Mouse (Mus musculus) T-helper 17 cell (primary cell): ENCODE measurements around the gene Fam19a4.

Source experiments
- in situ Hi-C, 2 experiments: fragments of 300-600 bp; cut with MboI, MseI; formaldehyde crosslinking; loops; 1 replicate in 1 of 2; 2 replicates in 1 of 2; pipeline ENCODE4 v1.15.1; 2025; ENCODE audit warnings: high pct_unique_total_duplicates in 2 of 2

Fam19a4 gene

GRCm38 (mm10) chr6:97060074-97060681 lies at the start of gene Fam19a4:
Gene Fam19a4, minus strand, starts transcription at chr6:97060413.
- in situ Hi-C loops: loop anchor here in 1 of 2 experiments (10.0 kb wide), 1 partner anchor 1725 kb away; no protein-coding TSS in a partner anchor

DNA sequence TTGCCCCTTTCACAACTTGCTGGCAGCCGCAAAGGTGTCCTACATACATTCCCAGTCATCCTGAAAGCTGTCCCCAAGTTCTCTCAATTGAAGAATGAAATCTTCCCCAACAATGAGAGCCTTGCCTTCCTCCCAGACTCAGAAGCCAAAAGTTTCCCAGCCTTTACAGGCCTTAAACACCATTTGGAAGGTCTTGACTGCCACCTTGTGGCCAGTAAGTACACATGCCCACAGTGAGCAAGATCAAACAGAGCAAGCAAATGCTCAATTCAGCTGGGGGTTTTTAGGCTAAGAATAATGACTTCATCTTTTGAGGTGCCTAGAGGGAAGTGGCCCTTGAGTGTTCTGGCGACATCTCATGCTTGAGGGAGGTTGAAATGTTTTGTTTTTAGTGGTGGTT lies 46.6 kb upstream of the Fam19a4 start:
- in situ Hi-C loops: no loop called here

- in situ Hi-C loops: no loop called here
Observed at GRCm38 (mm10) chr6:97106106-97106505, 45.9 kb upstream of the Fam19a4 start.

GRCm38 (mm10) chr6:97104264-97104852 lies 44.1 kb upstream of the Fam19a4 start:
- in situ Hi-C loops: no loop called here

GRCm38 (mm10) chr6:97101958-97102702 lies 41.9 kb upstream of the Fam19a4 start:
- in situ Hi-C loops: no loop called here

DNA sequence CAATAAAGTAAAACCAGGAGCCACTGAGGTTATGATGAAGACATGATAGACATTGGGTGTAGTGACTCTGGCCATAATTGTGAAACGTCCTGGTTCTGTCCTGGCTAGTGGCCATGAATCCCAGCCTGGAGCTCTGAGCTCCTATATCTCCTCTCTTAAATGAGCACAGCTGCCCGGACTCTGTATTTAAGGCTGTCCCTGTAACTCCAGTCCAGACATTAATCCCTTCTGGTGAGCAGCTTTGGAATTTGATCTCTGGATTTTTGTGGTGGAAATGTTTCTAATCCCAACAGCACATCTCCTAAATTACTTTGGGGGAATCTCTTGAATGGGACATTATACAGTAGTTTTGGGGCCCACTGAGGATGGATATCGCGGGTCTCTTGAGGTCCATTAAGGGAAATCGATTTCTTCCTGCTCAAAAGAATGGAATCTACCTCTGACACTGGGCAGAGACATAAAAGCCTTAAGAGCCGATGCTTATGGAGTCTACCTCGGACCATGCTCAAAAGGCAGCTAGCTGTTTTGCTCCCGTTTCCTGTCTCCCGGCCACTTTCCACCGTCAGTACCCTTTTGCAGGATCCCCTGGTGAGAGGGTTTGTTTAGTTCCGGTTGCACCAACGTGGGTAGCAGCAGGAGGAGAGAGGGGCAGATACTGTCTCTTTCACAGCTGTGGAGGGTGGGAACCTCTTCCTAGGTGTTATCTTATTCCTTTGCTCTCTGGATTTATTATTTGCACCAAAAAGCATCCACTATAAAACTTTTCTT lies 41.2 kb upstream of the Fam19a4 start:
- in situ Hi-C loops: no loop called here

DNA sequence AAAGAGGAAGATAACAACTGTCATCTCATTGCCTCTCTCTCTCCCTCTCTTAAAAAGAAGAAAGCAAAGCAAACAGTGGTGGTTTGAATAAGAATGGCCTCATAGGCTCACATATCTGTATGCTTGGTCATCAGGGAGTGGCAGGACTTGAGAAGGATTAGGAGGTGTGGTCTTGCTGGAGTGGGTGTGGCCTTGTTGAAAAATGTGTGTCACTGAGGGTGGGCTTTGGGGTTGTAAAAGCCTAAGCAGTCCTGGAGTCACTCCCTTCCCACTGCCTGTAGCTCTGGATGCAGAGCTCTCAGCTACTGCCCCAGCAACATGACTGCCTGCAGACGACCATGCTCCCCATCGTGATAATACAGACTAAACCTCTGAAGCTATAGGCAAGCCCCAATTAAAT lies 22.1 kb upstream of the Fam19a4 start:
- in situ Hi-C loops: no loop called here

DNA sequence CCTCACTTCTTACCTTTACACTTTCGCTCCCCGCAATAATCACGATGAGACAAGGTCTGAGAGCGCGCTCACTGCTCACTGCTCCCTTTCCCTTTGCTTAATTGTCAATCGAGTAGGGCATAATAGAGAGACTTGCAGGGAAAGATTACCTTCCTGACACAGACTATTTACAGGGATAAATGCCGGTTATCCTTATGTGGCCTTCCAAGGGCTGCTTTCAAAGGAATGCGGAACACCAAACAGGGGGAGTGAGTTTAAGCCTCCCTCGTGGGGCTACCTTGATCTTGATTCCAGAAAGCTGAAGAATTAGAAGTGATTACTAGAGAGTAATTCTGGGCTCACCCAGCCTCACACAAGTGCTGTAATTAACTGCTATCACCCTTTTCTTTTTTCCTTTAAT lies 19.8 kb upstream of the Fam19a4 start:
- in situ Hi-C loops: no loop called here

- in situ Hi-C loops: no loop called here
Observed at GRCm38 (mm10) chr6:97059599-97059998, 614 bp downstream of the Fam19a4 start.

- in situ Hi-C loops: no loop called here
Observed at GRCm38 (mm10) chr6:97052196-97052770, 7.9 kb downstream of the Fam19a4 start.

- in situ Hi-C loops: no loop called here
Observed at GRCm38 (mm10) chr6:97048403-97048802, 11.8 kb downstream of the Fam19a4 start.

GRCm38 (mm10) chr6:97046541-97046940 lies 13.7 kb downstream of the Fam19a4 start:
- in situ Hi-C loops: no loop called here

GRCm38 (mm10) chr6:97027110-97027677 lies 33.0 kb downstream of the Fam19a4 start:
- in situ Hi-C loops: no loop called here

- in situ Hi-C loops: loop anchor here (25.0 kb wide), 3 partner anchors 1307 to 1957 kb away; partner anchors contain the start of gene Suclg2 (in 1 of the 2)
Observed at GRCm38 (mm10) chr6:97019323-97019722, 40.9 kb downstream of the Fam19a4 start.

GRCm38 (mm10) chr6:97016711-97017110 lies 43.5 kb downstream of the Fam19a4 start:
- in situ Hi-C loops: loop anchor here (25.0 kb wide), 3 partner anchors 1304 to 1954 kb away; partner anchors contain the start of gene Suclg2 (in 1 of the 2)

- in situ Hi-C loops: loop anchor here (25.0 kb wide), 3 partner anchors 1304 to 1954 kb away; partner anchors contain the start of gene Suclg2 (in 1 of the 2)
Observed at GRCm38 (mm10) chr6:97016018-97016417, 44.2 kb downstream of the Fam19a4 start.

DNA sequence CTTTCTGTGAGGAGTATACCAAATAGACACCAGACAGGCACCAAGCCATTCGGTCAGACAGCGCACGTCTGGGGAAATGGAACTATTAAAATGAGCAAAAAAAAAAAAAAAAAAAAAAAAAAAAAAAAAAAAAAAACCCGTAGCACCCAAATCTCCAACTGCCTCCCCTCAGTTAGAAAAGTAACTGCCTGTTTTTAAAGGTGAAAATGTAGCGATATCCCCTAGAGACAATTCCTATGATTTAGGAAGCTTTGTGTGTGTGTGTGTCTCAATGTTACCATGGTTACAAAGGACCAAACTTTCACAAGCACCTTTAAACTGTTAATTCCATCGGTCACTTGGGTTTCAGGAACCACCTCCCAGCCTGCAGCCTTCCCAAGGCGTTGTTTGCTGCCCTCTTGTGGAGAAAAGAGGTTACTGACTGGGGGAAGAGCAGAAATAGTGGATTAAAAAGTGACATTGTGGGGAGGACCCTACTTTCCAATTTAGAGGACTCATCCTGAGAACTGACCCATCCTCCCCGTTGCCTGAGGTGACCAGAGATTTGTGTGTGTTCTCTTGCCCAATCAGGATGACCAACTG lies 53.6 kb downstream of the Fam19a4 start:
- in situ Hi-C loops: loop anchor here (25.0 kb wide), 3 partner anchors 1294 to 1944 kb away; partner anchors contain the start of gene Suclg2 (in 1 of the 2)

GRCm38 (mm10) chr6:97005038-97005437 lies 55.2 kb downstream of the Fam19a4 start:
- in situ Hi-C loops: loop anchor here (25.0 kb wide), 3 partner anchors 1293 to 1943 kb away; partner anchors contain the start of gene Suclg2 (in 1 of the 2)

DNA sequence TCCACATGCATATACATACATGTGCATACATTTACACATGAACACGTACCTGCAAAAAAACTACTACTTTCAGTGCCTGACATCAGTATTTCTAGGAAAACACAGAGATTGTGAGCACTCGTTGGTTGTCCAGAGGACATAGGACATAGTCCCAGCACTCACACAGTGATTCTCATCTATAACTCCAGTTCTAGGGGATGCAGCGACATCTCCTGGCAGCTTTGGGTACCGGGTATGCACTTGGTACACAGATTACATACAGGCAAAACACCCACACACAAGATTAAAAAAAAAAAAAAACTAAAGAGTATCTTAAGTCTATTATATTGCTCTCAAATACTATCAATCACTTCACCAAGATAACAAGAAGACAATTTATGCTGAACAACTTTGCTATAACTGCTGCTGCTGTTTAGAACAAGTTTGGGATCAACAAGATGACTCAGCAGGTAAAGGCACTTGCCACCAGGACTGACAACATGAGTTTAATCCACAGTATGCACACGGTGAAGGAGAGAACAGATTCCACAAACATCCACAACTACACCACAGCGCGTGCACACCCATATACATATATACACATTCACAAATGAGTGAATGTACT lies 64.6 kb downstream of the Fam19a4 start:
- in situ Hi-C loops: loop anchor here in 1 of 2 experiments (25.0 kb wide), 1 partner anchor 1783 kb away; no protein-coding TSS in a partner anchor

GRCm38 (mm10) chr6:96991741-96992140 lies 68.5 kb downstream of the Fam19a4 start:
- in situ Hi-C loops: loop anchor here in 1 of 2 experiments (25.0 kb wide), 1 partner anchor 1779 kb away; no protein-coding TSS in a partner anchor
